Mouse (Mus musculus) activated CD4-positive, CD25-positive, alpha-beta regulatory T cell, adult 4 months (primary cell): ENCODE results near the gene Capzb. TPM values are rescaled to one million over a fixed set of nuclear protein-coding genes. Genes with fewer than 3 reads are reported as not detected.

Source experiments
- ATAC-seq: one replicate; pipeline ENCODE4 v1.8.0; 2017
- polyA plus RNA-seq, 2 experiments: library from polyadenylated mRNA; unstranded; fragments of 100-300 nt; shearing (Covaris generic); gene quantifications; one replicate each; pipeline ENCODE4 v1.2.1; 2017

Gene Capzb
- polyA plus RNA-seq, 2 experiments from 2014 or later = 633 to 647 TPM

DNA sequence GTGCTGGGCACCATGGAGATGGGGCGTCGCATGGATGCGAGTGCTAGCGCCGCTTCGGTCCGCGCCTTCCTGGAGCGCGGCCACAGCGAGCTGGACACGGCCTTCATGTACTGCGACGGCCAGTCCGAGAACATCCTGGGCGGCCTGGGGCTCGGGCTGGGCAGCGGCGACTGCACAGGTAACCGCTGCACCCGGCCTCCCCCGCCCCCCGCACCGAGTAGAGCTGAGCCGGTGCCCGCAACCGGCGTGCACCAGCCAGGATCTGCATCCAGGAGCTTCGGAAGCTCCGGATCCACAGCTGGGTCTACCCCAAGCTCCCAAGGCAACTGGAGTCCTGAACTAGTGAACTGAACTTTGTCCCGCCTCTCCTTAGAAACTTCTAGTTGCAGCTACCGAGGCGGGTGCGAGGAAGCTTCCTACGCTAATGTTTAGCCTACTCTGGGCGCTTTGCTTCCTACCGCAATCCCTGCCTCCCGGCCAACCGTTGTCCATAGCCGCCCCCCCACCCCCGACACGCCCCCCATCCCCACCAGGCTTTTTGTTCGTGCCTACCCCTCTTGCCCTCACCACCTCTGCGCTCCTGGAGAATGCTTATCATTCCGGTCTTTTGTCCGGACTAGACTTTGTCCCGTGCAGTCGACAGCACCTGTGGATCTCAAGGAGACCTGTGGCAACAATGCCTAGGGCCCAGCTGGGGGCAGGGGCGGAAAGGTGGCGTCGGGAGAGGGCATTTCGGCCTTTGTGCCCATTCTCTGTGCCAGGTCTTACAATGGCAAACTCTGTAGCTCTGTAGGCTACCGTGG lies 118.4 kb downstream of the Capzb start:
- peak; percentile 48 for ATAC-seq

DNA sequence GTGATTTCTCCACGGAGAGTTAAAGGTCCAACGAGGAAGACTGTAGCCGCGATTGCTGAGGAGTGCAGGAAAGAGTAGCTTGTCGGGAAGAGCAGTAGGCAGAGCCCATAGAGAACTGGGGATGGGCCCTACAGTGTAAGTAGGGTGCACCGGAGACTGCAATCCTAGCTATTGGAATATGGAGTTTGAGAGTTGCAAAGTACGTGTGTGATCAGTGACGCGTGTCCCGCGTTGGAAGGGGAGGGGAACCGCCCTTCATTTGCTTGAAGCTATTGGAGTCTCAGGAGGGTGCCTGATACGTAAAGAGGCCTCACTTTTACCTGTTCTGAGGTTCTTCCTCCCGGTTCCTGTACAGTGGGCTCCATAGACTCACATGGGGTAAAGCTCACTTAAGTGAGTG lies 119.0 kb downstream of the Capzb start:
- no peak for ATAC-seq

GRCm38 (mm10) chr4:139312632-139313031 lies 119.9 kb downstream of the Capzb start:
- ATAC-seq = no peak

DNA sequence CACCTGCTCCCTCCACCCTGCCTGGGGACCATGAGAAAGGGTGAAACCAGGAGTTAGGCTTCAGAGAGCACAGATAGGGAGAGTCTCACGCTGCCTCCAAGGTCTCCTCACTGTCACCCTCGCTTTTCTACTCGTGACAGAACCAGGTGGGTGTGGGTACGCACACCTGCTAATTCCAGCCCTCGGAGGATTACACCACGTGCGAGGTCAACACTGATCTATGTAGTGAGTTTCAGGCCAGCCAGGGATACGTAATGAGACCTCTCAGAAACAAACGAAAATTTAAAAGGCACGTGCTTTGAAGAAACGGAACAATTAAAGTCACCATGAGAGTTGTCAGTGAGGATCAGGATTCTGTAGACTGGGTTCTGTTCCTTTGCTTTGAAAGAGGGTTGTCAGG lies 125.8 kb downstream of the Capzb start:
- ATAC-seq = no peak

GRCm38 (mm10) chr4:139319740-139320139 lies 127.0 kb downstream of the Capzb start:
- peak; percentile 81 for ATAC-seq

DNA sequence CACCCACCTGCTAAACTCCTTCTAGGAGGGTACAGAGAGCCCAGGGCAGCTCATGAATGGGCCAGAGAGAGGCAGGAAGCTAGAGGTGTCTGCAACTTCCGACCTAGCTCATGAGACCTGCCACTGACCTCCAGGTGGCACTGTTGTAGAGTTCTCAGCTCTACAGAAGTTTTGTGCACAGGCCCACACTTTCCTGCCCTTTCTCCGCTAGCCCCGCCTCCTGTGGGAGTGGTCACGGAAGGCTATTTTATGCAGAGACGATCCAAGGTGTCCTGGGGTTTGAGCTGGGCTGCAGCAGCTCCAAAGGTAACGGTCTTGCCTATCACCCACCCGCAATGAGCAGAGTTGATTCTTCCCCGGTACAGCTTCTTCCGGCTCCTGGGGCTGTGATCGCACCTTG lies 137.9 kb downstream of the Capzb start:
- peak; percentile 99 for ATAC-seq

DNA sequence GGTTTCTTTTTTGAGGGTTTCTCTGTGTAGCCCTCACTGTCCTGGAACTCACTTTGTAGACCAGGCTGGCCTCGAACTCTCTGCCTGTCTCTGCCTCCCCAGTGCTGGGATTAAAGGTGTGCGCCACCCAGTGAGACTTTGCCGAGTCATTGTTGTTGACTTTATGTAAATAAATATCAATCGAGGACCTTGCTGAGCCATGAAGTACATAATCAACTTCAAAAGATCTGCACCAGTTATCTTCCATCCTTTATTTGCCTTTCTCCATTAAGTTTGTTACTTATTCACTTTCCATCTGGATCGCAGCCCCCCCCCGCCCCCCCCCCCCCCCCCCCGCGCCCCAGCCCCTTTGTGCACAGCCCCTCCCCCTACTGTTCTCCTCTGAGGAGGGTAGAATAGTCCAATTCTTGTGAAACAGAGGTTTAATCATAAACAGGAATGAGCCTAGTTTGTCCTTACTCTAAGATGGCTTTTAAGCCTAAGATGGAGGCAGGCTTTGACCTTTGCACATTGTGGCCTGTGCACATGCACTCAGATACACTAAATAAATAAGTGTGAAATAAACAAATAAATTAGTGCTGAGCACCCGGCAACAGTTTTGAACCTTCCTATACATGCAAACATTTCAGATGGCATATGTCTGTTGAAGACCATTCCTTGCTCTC lies 142.1 kb downstream of the Capzb start:
- ATAC-seq = no peak

- ATAC-seq = no peak
Observed at GRCm38 (mm10) chr4:139335507-139335906, 142.8 kb downstream of the Capzb start.

DNA sequence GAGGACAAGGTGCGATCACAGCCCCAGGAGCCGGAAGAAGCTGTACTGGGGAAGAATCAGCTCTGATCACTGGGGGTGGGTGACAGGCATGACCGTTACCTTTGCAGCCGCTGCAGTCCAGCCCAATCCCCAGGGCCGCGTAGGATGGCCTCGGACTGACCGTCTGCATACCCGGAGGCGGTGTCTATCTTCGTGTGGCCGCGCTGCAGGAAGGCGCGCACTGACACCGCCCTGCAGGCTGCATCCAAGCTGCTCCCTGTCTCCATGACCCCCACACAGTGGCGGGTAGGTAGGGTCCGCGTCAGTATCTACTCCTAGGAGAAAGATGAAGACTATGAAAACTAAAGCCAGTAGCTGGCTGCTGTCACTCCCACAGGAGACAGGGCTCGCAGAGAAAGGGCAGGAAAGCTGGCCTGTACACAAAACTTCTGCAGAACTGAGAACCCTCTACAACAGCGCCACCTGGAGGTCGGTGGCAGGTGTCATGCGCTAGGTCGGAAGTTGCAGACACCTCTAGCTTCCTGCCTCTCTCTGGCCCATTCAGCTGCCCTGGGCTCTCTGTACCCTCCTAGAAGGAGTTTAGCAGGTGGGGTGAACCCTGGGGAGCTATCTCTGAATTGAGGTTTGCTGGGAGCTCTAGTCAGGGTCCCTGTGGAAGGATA lies 144.3 kb downstream of the Capzb start:
- peak; percentile 93 for ATAC-seq

GRCm38 (mm10) chr4:139338145-139338544 lies 145.4 kb downstream of the Capzb start:
- ATAC-seq = no peak

DNA sequence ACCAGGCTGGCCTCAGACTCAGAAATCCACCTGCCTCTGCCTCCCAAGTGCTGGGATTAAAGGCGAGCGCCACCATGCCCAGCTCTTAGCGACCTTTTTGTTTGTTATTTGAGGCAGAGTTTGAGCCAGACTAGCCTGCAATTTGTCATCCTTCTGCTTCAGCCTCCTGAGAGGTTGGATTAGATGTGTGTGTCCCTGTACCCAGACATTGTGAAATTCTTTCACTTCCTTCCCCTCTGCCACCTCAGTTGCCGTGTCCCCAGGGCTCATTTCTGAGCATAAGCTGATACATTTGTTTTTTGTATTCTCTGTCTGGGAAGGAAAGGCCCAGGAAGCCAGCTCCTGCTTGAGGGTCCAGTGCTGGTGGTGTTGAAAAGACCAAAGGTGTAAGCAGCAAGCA lies 148.1 kb downstream of the Capzb start:
- no peak for ATAC-seq

Other genes with a start within 250 kb of the Capzb start
- gene Rnf186, start 225.8 kb upstream of the Capzb start, polyA plus RNA-seq = not detected
- 10 to 100 TPM; 19.1 to 32.4 TPM for gene Tmco4, start 220.0 kb upstream of the Capzb start, polyA plus RNA-seq
- gene Htr6, start 117.3 kb upstream of the Capzb start, polyA plus RNA-seq = not detected
- gene Nbl1, start 99.9 kb upstream of the Capzb start, polyA plus RNA-seq = under 1 TPM in 1 of 2 experiments, not detected in 1; 0.27 TPM
- gene Minos1, start 61.8 kb upstream of the Capzb start, polyA plus RNA-seq = 100 to 1,000 TPM; 358 to 400 TPM
- gene Pqlc2, start 117.8 kb downstream of the Capzb start, polyA plus RNA-seq = 1 to 10 TPM; 7.6 to 9.9 TPM
- gene Akr7a5, start 117.8 kb downstream of the Capzb start, polyA plus RNA-seq = 1 to 10 TPM; 7.5 to 8.2 TPM
- gene Mrto4, start 159.7 kb downstream of the Capzb start, polyA plus RNA-seq = 10 to 100 TPM; 39.1 to 56.7 TPM
- gene Emc1, start 159.7 kb downstream of the Capzb start, polyA plus RNA-seq = 10 to 100 TPM; 19.9 to 20.6 TPM
- 10 to 100 TPM; 40.6 to 63.7 TPM for gene Ubr4, start 159.7 kb downstream of the Capzb start, polyA plus RNA-seq